Mouse (Mus musculus) mature B cell (primary cell): ENCODE measurements around the gene Mtmr12.

ENCODE experiments used
- in situ Hi-C: fragments of 300-500 bp; cut with MboI; formaldehyde crosslinking; loops from 2 replicates; pipeline ENCODE4 v1.14.3; 2019

Gene Mtmr12

GRCm38 (mm10) chr15:12275091-12275623 is 70.3 kb downstream of the Mtmr12 start:
- in situ Hi-C loops, result no loop called here

DNA sequence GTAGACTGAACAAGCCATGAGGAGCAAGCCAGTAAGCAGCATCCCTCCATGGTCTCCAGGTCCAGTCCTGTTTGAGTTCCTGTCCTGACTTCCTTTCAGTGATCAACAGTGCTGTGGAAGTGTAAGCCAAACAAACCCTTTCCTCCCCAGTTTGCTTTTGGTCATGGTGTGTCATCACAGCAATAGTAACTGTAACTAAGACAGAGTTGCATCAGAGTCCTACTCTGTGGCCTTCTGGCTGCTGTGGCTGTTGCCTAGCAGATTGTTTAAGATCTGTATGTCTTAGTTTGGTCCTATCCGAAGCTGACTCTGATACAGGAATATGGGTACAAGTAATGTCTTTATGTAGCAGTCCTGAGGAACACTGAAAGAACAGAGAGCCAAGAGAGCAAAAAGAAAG is 75.0 kb downstream of the Mtmr12 start:
- in situ Hi-C loops, result no loop called here

- in situ Hi-C loops, result no loop called here
Observed at GRCm38 (mm10) chr15:12284794-12285534, 80.1 kb downstream of the Mtmr12 start.

GRCm38 (mm10) chr15:12285535-12285809 is 80.6 kb downstream of the Mtmr12 start:
- in situ Hi-C loops, result no loop called here

DNA sequence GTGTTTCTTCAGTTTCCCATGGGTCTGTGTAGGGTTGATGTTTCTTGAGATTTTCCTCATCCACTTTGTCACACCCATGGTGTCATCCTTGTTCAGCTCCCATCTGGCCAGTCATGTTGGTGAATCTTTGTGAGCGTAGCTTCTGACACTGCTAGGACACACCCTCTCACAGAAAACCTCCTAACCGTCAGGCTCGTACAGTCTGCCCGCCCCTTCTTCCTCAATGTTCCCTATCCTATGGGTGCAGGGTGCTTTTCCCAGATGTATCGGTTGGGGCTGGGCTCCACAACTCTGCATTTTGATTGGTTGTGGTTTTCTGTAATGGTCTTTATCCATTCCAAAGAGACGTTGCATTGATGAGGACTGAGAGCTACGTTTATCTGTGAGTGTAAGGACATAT is 85.5 kb downstream of the Mtmr12 start:
- in situ Hi-C loops, result no loop called here

- in situ Hi-C loops, result no loop called here
Observed at GRCm38 (mm10) chr15:12291757-12292156, 86.9 kb downstream of the Mtmr12 start.

DNA sequence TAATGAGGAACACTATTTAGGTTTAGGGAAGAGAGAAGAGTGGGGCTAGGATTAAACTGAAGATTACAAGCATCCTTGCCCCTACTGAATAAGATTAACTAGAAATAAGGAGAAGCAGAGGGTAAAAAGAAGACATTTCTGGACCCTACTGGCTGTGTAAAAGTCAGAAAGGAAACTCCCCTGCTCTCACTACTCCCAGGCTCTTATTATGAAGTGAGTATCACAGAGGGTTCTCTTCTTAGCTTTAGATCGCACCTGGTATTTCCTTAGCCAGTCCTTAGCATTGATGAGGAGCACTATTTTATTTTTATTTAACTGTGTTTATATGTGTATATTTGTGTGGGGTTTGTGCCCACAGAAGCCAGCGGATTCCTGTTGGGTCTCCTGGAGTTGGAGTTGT is 91.4 kb downstream of the Mtmr12 start:
- in situ Hi-C loops, result no loop called here

DNA sequence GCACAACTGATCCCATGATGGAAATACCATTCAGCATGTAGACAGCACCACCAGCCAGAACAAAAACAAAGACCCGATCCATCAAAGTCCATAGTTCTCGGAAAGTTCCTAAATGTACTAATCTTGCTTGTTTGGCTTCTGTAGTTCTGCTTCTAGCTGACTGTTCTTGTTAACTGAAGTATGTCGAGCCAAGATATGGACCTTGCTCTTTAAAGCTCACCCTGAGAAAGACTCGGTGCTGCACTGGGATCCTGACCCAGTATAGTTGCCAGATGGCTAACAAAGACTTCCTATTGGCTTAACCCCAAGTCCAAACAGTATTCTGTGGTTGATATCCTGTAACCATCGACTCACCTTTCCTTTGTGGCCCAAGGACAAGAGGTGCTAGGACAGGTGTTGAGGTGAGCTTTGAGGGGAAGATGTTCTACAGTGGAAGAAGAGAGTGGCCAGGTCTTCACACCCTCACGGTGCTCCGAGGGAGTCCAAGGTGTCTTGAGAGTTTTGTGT is 93.5 kb downstream of the Mtmr12 start:
- in situ Hi-C loops, result no loop called here

DNA sequence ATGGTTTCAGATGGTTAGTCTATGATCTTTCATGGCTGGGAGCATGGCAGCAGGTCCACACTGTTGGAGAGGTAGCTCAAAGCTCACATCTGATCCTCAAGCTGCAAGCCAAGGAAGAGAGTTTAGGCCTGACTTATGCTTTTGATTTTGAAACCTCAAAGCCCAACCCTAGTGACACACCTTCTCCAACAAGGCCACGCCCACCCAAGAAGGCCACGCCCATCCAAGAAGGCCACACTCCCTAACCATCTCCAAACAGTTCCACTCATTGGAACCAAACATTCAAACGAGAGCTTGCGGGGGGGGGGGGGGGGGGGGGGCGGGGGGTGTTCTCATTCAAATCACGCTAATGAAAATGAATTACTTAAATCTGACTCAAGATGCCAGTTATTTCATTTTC is 96.9 kb downstream of the Mtmr12 start:
- in situ Hi-C loops, result no loop called here

GRCm38 (mm10) chr15:12306188-12307071 is 101.6 kb downstream of the Mtmr12 start:
- in situ Hi-C loops, result no loop called here

GRCm38 (mm10) chr15:12307114-12307513 is 102.3 kb downstream of the Mtmr12 start:
- in situ Hi-C loops, result no loop called here

GRCm38 (mm10) chr15:12308539-12308938 is 103.7 kb downstream of the Mtmr12 start:
- in situ Hi-C loops, result no loop called here

- in situ Hi-C loops, result no loop called here
Observed at GRCm38 (mm10) chr15:12310676-12311075, 105.8 kb downstream of the Mtmr12 start.

DNA sequence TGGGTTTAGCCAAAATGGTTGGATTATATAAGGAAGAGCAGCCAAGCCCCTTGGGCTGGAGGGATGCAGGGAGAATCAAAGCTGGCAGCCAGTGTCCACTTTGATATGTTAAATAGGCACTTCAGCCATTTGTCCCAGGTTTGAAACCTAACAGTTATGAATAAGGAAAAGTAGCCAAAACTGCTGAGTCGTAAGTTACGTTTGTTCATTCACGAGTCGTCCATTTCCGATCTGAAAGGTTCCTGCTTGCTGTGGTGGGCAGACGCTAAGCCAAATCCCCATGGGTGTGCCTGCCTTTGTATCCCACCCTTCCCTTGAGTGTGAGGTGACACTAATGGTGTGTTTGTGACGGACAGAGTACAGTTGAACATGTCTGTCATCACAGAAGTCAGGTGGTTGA is 106.6 kb downstream of the Mtmr12 start:
- in situ Hi-C loops, result no loop called here

DNA sequence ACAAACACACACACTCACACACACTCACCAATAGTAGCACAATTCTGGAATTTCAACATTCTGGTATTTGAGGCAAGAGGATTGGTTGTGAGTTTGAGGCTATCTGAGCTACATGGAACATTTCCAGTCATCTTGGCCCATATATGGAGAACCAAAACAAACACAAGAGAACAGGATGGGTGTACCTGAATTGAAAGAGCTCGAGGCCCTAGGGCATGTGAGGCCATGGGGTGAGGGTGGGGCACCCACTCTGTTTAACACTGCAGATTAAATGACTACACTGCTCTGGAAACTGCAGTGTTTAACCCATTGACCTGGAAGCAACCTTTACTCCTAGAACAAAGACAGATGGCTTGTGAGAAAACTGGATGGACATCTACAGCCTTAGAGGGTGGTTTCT is 108.4 kb downstream of the Mtmr12 start:
- in situ Hi-C loops, result no loop called here

GRCm38 (mm10) chr15:12314584-12314983 is 109.8 kb downstream of the Mtmr12 start:
- in situ Hi-C loops, result no loop called here

DNA sequence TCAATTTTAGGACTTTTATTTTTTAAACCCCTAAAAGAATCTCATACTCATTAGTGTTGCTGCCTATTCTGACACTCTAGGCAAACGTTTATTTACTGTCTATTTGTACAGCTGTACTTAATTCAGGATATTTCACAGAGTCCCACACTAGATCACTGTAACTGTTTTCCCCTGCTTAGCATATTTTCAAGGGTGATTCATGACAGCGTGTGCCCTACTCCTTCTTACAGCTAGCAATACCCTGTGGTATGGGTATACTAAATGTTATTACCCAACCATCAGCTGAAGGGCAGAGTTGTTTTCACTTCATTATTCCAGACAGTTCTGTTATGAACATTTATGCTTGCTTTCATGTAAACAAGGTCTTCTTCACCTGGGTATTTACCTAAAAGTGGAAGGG is 111.2 kb downstream of the Mtmr12 start:
- in situ Hi-C loops, result no loop called here

- in situ Hi-C loops, result no loop called here
Observed at GRCm38 (mm10) chr15:12317290-12317689, 112.5 kb downstream of the Mtmr12 start.

DNA sequence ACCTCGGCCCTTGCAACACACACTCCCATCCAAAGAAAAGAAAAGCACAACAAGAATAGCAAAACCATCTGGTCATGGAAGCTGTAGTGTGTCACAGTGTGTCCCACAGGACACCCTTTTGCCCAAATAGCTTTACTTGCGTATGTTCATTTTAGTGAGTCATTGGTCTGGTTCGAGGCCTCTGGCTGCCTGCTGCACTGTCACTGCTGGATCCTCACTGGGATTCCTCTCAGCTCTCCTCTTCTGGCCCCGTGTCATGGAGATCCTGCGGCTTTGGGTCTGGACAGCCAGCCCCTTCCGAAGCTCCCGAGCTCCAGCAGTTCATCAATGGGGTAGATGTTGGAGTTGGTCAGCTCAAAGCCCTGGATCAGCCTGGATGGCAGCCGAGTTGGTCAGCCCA is 113.6 kb downstream of the Mtmr12 start:
- in situ Hi-C loops, result no loop called here

DNA sequence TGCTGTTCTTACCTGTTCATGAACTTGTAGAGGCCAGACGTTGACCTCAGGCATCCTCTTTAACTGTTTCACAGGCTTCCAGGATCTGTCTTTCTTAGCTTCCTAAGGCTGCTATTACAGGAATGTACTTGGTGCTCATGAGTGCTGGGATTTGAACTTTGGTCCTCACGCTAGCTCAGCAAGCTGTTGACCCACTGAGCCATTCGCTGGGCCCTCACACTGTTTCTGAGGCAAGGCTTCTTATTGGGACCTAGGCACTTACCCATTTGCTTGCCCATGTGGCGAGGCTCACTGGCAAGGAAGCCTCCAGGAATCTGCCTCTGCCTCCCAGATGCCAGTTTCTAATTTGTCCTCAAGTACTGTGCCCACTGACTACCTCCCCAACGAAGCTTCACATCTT is 115.1 kb downstream of the Mtmr12 start:
- in situ Hi-C loops, result no loop called here

DNA sequence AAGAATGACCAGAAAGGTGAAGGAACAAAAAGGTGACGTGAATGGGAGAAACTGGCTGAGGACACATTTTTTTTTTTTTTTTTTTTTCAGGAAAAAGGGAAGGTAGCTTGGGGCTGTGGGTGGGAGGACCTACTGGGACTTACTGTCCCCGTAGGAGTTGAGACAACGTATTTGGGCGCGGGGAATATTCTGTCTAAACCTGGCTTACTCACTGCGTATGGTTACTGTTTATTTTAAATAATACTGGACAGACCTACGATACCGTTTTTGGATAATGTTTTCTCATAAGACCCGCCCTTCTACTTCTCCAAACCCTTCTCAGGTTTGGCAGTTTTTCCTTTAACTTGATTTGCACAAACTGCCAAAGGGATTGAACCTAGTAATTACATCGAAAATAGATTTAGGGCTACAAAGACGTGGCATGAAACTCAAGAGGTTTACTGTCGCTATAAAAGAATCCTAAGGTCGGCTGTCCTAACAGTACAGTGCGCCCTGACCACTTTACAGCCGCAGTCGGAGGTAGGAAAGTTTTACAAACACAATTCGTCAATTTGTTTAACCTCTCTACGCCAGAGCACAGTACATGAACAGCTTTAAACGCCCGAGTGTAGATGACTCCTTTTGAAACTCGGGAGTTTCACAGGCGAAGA is 115.7 kb downstream of the Mtmr12 start:
- in situ Hi-C loops, result no loop called here

DNA sequence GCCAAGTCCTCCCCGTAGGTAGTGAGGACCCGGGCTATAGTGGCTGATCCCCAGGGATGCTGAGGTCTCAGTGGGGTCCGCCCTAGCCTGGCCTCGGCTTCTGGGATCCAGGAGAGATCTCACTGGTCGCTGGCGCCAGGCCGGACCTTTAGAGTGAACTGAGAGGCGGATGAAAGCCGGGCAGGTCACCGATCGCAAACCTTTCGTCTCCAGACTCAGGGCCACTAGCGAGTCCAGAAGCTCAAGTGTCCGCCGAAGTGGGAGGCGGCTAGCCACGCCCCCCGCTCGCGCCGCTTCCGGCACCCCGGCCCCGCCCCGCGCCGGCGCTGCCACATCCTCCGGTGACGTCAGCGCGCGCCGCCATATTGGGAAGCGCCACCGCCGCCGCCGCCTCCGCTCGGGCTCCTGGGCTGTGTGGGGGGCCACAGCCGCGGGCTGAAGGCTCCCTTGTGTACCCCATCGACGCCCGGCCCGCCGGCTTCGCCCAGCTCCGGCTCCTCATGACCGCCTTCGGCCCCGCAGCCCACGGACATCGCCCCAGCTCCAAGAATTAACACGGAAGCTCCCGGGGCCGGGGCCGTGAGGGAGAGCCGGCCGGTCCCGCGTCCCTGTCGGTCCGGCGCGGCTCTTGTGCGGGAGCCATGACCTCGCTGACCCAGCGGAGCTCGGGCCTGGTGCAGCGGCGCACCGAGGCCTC is 116.4 kb downstream of the Mtmr12 start, which contains the start of gene Golph3:
Gene Golph3, plus strand, starts transcription at position 360 of the 697 bp plus-strand sequence.
- in situ Hi-C loops, result no loop called here
